Mouse (Mus musculus) neural tube, embryonic 15.5 days (tissue): ENCODE measurements at regions not wholly inside any gene's neighbourhood (a gene's known extent, or its start where the extent isn't known, plus 50 kb on each side); places are given as distances from the start of the nearest gene placed in this dataset.

Experiments used
- ATAC-seq: fragments of 200-750 bp; cut with Nextera tagmentation; 2 replicates; pipeline ENCODE4 v1.8.0; 2017; ENCODE audit warnings: mild to moderate bottlenecking, moderate TSS enrichment, moderate library complexity; ENCODE audit not compliant: low FRiP score
- H3K27ac ChIP-seq: fragments of 300-500 bp; sonication (generic); replicated peaks from 2 replicates; pipeline ENCODE4 v1.5.1; 2015; ENCODE audit warnings: mild to moderate bottlenecking, inconsistent platforms
- H3K27me3 ChIP-seq: fragments of 300-500 bp; sonication (generic); replicated peaks from 2 replicates; pipeline ENCODE4 v1.6.1; 2015; ENCODE audit warnings: inconsistent platforms
- H3K36me3 ChIP-seq: fragments of 300-500 bp; sonication (generic); 2 replicates; pipeline ENCODE4 v1.6.1; 2015; ENCODE audit warnings: inconsistent platforms
- H3K4me1 ChIP-seq: fragments of 300-500 bp; sonication (generic); 2 replicates; pipeline ENCODE4 v1.6.1; 2015; ENCODE audit warnings: inconsistent platforms
- H3K4me2 ChIP-seq: fragments of 300-500 bp; sonication (generic); 2 replicates; pipeline ENCODE4 v1.6.1; 2015; ENCODE audit warnings: inconsistent platforms, mild to moderate bottlenecking, moderate library complexity
- H3K4me3 ChIP-seq: fragments of 300-500 bp; sonication (generic); replicated peaks from 2 replicates; pipeline ENCODE4 v1.5.1; 2015; ENCODE audit warnings: mild to moderate bottlenecking, inconsistent platforms
- H3K9ac ChIP-seq: fragments of 300-500 bp; sonication (generic); replicated peaks from 2 replicates; pipeline ENCODE4 v1.6.1; 2015; ENCODE audit warnings: mild to moderate bottlenecking, inconsistent platforms
- H3K9me3 ChIP-seq: fragments of 300-500 bp; sonication (generic); replicated peaks from 2 replicates; pipeline ENCODE4 v1.6.1; 2016; ENCODE audit warnings: inconsistent platforms
- WGBS: fragments of 180-500 bp; shearing (Covaris S2); methylation state at CpG from one replicate; pipeline ENCODE4 v1.1.7; 2015; ENCODE audit warnings: mixed read lengths; 5-methylcytosine and 5-hydroxymethylcytosine counted together

DNA sequence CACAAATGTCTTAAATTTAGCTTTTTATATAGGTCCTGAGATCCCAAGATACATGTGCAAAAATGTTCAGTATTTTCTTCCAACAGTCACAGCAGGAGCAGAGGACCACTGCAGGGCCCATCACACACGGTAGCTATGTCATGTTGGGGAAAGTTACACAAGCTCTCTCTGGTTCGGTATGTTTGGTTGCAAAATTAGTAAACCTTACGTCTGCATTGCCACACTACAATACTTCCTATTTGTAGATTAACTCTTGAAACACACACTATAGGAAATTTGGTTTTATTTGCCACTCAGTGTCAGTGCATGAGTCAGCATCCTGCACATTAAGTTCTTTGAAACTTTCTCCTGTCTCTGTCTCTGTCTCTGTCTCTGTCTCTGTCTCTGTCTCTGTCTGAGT lies 82.0 kb downstream of the Cth start:
- no peaks in the 10 kb centered on the region for H3K27me3 ChIP-seq
- WGBS = 77% methylated on average over 3 of the region's 3 CpGs
- ATAC-seq = no peak

DNA sequence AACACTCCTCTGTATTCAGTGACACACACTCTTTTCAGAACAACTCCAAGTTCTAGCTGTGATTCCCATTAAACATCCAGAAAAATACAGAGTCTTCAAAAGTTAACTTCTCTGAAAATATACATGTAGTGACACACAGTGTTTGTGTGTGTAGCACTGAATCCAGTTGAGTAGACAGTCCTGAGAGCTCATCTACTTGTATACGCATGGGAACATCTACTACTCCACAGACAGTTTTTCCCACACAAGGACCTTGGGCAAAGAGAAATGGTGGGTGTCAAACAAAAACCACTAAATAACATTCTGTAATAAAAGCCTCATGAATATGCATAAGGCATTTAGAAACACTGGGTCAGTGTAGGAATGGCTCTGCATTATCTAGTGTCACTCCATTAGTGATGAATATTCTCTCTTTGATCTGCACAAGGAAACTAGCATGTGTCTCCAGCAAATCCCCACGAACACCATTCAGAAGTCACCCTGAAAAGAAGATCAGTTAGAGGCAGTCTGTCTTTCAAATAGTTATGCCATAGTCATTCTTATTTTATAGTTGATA lies 83.6 kb downstream of the Cth start:
- no peaks in the 10 kb centered on the region for H3K9me3 ChIP-seq
- no peak for ATAC-seq
- WGBS = 21% methylated on average over 2 of the region's 2 CpGs
- no peaks in the 10 kb centered on the region for H3K27me3 ChIP-seq
- no peak overlapping the region for H3K9ac ChIP-seq
- H3K4me2 ChIP-seq = no peak overlapping the region
- H3K4me3 ChIP-seq = no peak overlapping the region
- H3K36me3 ChIP-seq = no peaks in the 10 kb centered on the region
- no peaks in the 10 kb centered on the region for H3K4me1 ChIP-seq
- H3K27ac ChIP-seq = no peak overlapping the region

More for the DNA sequence above, 82.0 kb downstream of the Cth start:
- no peak overlapping the region for H3K9ac ChIP-seq
- no peaks in the 10 kb centered on the region for H3K4me1 ChIP-seq
- no peaks in the 10 kb centered on the region for H3K9me3 ChIP-seq
- no peak overlapping the region for H3K4me3 ChIP-seq
- H3K27ac ChIP-seq = no peak overlapping the region
- H3K4me2 ChIP-seq = no peak overlapping the region
- H3K36me3 ChIP-seq = no peaks in the 10 kb centered on the region

DNA sequence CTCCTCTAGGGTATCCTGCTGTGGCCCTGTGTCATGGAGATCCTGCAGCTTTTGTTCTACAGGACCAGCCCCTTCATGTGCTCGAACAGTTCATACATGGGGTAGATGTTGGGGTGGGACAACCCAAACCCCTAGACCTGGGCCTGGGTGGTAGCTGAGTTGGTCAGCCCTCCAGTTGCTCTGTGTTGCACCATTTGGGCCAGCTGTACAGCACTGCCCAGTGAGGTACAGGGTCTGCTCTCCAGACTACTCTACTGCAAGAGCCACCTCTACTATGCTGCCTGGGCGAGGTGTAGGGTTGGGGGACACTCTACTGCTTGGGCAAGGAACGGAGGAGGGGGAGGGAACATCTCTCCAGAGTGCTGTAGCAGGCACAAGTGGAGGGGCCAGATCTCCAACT lies 120.6 kb downstream of the Cth start:
- Histone ChIP-seq H3K4me2 (no peak overlapping the region), H3K9me3 (no peaks in the 10 kb centered on the region), H3K9ac (no peak overlapping the region), H3K27ac (no peak overlapping the region), H3K4me3 (no peak overlapping the region), H3K4me1 (no peaks in the 10 kb centered on the region), H3K27me3 (no peaks in the 10 kb centered on the region), H3K36me3 (no peaks in the 10 kb centered on the region)
- WGBS = 68% methylated on average over 3 of the region's 3 CpGs
- ATAC-seq = no peak

DNA sequence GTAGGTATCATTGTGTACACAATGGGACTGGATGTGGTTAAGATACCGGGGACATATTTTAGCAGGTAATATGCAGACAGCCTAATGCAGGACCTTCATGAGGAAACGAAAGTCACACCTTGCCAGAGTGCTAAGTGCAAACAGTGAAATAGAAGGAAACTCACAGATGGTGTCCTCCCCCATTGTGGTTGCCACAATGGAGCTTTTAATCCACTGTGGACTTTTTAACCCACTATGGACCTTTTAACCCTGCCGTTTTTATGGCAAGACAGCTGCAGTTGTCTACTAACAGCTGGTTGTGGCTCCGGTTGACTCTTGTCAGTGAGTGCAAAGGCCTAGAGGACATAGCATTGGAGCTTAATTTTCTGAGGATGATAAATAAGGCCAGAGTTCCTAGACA lies 121.5 kb downstream of the Cth start:
- ATAC-seq = no peak
- H3K4me3 ChIP-seq = no peak overlapping the region
- no peak overlapping the region for H3K27ac ChIP-seq
- H3K9me3 ChIP-seq = no peaks in the 10 kb centered on the region
- H3K36me3 ChIP-seq = no peaks in the 10 kb centered on the region
- no peaks in the 10 kb centered on the region for H3K4me1 ChIP-seq
- no peak overlapping the region for H3K9ac ChIP-seq
- WGBS = 60% methylated on average over 4 of the region's 4 CpGs
- no peak overlapping the region for H3K4me2 ChIP-seq
- H3K27me3 ChIP-seq = no peaks in the 10 kb centered on the region

DNA sequence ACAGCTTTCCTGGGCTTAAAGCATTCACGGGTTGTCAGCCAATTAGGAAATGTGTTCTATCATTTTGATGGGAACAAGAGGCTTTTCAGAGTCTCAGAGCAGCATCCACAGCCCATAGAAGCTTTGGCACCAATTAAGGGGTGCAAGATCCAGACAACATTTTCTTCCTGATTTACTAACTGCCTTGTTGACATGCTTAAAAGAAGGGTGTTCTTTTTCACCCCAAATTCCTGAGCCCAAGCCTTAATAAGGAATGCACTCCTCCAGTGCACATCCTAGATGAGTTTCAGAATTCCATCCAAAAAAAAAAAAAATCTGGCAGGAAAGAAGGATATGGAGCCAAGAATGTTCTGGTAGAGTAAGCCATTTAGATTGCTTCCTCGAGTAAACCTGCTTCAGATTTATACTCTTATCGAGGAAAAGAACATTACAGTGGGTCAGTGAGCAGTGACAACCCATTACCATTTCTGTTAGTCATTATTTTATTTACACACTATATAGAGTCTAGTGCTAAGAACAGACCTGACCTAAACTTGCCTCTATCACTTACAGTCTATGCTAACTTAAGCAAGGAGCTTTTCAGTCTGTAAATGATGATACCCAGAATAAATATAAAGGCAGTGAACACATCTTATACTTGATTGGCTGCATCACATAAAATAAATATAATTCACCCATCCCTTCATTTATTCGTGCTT lies 137.2 kb downstream of the Cth start:
- Histone ChIP-seq H3K36me3 (no peaks in the 10 kb centered on the region), H3K27ac (no peak overlapping the region), H3K4me1 (no peaks in the 10 kb centered on the region), H3K4me2 (no peak overlapping the region), H3K27me3 (no peaks in the 10 kb centered on the region), H3K4me3 (no peak overlapping the region), H3K9ac (no peak overlapping the region), H3K9me3 (no peaks in the 10 kb centered on the region)
- whole genome bisulfite sequencing = 69% methylated on average over 4 of the region's 4 CpGs
- ATAC-seq = no peak

DNA sequence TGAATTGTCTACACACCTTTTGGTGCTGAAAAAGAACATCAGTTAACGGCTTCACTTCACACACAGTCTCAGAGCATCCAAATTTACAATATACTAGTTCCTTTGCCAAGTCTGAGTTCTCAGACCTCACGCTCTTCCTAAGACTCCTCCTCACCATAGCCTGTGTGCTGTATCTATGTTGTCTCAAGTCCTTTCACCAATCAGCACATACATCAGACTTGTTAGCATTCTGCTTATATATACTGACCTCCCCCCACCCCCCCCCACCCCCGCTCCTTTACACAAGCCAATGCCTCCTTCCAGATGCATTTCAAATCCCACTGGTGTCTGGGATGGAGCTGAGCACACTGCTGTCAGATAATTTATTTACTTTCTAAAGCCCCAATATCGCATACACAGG lies 143.8 kb downstream of the Cth start:
- no peaks in the 10 kb centered on the region for H3K9me3 ChIP-seq
- no peak for ATAC-seq
- no peaks in the 10 kb centered on the region for H3K27me3 ChIP-seq

DNA sequence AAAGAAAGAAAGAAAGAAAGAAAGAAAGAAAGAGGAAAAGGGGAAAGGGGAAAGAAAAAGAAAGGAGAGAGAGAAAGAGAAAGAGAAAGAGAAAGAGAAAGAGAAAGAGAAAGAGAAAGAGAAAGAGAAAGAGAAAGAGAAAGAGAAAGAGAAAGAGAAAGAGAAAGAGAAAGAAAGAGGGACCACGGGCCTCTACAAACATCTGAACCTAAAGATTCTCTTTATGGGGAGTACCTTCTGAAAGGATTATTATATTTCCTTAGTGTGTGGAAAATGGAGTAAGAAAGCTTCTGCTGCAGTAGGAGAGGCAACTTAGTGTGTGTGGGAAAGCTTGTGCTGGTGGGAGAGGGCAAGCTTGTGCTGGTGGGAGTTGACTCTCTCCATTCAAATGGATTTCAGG lies 147.1 kb downstream of the Cth start:
- 93% methylated on average over 1 of the region's 1 CpGs for WGBS

More for the DNA sequence above, 143.8 kb downstream of the Cth start:
- H3K36me3 ChIP-seq = no peaks in the 10 kb centered on the region
- no peaks in the 10 kb centered on the region for H3K4me1 ChIP-seq
- no peak overlapping the region for H3K9ac ChIP-seq
- WGBS = 70% methylated on average over 4 of the region's 4 CpGs
- no peak overlapping the region for H3K4me3 ChIP-seq
- no peak overlapping the region for H3K27ac ChIP-seq
- no peak overlapping the region for H3K4me2 ChIP-seq

DNA sequence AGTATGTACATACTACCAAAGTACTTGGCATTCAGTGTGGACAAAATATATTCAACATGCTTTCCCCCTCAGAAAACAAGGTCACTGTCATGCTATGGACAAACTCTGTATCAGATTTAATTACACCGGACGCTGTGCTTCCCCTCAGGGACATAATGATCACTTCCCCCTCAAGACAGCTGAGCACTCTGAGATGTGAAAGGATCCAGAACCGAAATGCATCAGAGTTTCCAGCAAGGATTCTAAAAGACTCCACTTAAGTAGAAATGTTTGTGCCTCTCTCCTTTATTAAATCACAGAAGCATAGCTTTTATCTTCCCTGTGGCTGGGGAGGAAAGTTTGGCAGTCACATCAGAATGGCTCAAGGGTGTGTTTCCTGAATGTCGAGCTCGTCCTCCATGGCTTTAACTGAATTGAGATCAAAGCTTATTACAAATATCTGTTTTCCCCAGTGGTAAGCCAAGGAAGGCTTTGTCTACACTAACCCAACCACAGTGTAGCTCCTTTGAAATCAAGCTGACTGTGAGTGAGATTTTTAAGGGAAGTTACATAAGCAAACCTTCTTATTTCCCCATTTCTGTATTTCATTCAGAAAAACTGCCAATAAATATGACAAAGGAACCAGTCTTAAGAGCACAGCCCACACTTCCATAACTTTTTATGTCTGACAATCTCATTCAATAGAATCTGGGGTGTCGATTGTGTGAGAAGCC lies 161.2 kb downstream of the Cth start:
- 69% methylated on average over 6 of the region's 6 CpGs for WGBS
- Histone ChIP-seq H3K27me3 (no peaks in the 10 kb centered on the region), H3K4me3 (no peak overlapping the region), H3K36me3 (no peaks in the 10 kb centered on the region), H3K27ac (no peak overlapping the region), H3K9me3 (no peaks in the 10 kb centered on the region), H3K4me2 (no peak overlapping the region), H3K9ac (no peak overlapping the region), H3K4me1 (no peaks in the 10 kb centered on the region)
- ATAC-seq = no peak

More for the DNA sequence above, 147.1 kb downstream of the Cth start:
- Histone ChIP-seq H3K27ac (no peak overlapping the region), H3K36me3 (no peaks in the 10 kb centered on the region), H3K4me2 (no peak overlapping the region), H3K4me3 (no peak overlapping the region), H3K27me3 (no peaks in the 10 kb centered on the region), H3K9me3 (no peaks in the 10 kb centered on the region), H3K9ac (no peak overlapping the region), H3K4me1 (no peaks in the 10 kb centered on the region)
- no peak for ATAC-seq

DNA sequence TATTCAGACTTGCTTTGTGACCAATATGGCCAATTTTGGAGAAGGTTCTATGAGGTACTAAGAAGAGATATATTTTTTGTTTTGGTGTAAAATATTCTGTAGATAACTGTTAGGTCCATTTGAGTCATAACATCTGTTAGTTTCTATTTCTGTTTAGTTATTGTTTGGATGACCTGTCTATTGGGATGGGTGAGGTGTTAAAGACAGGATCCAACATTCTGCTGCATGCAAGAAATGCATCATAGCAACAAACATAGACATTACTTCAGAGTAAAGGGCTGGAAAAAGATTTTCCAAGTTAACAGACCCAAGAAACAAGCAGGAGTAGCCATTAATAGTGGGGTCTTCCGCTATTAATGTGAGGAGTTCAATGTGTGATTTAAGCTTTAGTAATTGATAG lies 165.0 kb downstream of the Cth start:
- no peak overlapping the region for H3K27ac ChIP-seq
- no peaks in the 10 kb centered on the region for H3K36me3 ChIP-seq
- no peaks in the 10 kb centered on the region for H3K4me1 ChIP-seq
- no peaks in the 10 kb centered on the region for H3K9me3 ChIP-seq
- H3K4me2 ChIP-seq = no peak overlapping the region
- no peak overlapping the region for H3K4me3 ChIP-seq
- no peak for ATAC-seq
- no peaks in the 10 kb centered on the region for H3K27me3 ChIP-seq
- no peak overlapping the region for H3K9ac ChIP-seq
- 97% methylated on average over 1 of the region's 1 CpGs for WGBS

DNA sequence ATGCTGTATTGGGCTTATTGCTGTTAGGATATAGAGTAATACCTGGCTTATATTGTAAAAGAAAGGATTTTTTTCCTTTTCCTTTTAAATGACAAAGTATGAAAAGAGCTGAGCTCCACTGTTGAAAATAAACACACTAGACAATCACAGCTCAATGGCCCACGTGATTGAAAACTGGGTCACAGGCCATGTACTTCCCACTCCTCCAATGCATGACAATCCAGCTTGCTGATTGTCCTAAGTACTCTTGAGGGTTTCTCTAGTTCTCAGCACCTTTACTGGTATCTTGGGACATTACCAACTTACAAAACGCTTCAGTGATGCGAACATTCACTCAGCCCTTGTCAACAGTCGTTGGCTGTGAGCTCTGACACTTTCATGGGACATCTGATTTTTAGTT lies 170.1 kb downstream of the Cth start:
- Histone ChIP-seq H3K27ac (no peak overlapping the region), H3K36me3 (no peaks in the 10 kb centered on the region), H3K4me1 (no peaks in the 10 kb centered on the region), H3K4me3 (no peak overlapping the region), H3K9me3 (no peaks in the 10 kb centered on the region), H3K4me2 (no peak overlapping the region), H3K27me3 (no peaks in the 10 kb centered on the region), H3K9ac (no peak overlapping the region)
- WGBS = 81% methylated on average over 4 of the region's 4 CpGs
- no peak for ATAC-seq

DNA sequence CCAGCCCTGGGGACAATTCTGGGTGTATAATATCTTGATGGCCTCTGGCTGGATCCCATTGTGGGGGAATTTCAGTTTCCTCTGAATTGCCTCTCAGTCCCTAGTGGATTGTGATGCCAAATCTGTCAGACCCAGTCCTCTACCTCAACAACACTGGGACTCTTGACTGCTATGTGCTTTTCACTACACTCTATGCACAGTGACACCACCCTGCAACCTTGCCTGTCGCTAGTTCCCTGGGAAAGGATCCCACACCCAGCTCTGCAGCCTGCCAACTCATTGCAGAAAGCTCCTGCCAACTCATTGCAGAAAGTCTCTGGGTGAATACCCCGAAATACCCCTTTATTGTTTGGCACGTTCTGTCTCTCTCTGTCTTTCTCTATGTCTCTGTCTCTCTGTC lies 174.6 kb downstream of the Cth start:
- Histone ChIP-seq H3K4me1 (no peaks in the 10 kb centered on the region), H3K36me3 (no peaks in the 10 kb centered on the region), H3K9me3 (no peaks in the 10 kb centered on the region), H3K4me2 (no peak overlapping the region), H3K27me3 (no peaks in the 10 kb centered on the region), H3K4me3 (no peak overlapping the region), H3K27ac (no peak overlapping the region), H3K9ac (no peak overlapping the region)
- no peak for ATAC-seq
- 86% methylated on average over 3 of the region's 3 CpGs for WGBS

DNA sequence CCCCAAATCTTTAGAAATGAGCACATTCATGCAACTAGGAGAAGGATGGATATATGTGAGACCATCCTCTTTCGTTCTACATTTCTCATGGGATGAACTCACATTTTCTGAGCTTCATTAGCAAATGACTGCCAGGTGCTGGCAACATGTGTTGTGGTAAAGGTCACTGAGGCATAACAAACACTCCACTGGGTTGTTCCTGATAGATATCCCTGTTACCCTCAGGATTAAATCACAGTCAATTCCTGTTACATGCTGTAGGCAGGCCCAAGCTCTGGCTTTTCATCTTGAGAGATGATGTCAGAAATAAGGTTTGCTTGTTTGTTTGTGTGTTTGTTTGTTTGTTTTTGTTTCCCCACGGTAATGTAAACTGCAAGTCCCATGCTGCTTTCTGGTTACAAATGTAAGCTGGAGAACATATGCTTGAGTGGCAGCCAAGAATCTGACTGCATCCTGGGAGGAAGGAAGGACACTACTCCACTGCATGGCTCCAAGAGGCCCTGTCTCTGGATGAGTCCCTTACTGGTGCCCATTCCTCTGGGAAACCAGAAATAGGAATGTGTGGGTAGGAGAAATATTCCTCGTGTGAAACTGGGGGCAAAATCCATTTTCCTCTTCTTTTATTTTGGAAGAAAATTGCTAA lies 176.4 kb downstream of the Cth start:
- Histone ChIP-seq H3K36me3 (no peaks in the 10 kb centered on the region), H3K27me3 (no peaks in the 10 kb centered on the region), H3K9me3 (no peaks in the 10 kb centered on the region), H3K4me2 (no peak overlapping the region), H3K27ac (no peak overlapping the region), H3K4me3 (no peak overlapping the region), H3K9ac (no peak overlapping the region), H3K4me1 (no peaks in the 10 kb centered on the region)
- ATAC-seq = no peak
- 70% methylated on average over 3 of the region's 3 CpGs for WGBS
